Mouse (Mus musculus) testis, adult 2 months (tissue): ENCODE results near the gene Cstf2t.

Experiments used
- CTCF ChIP-seq: fragments of 200-500 bp; IDR thresholded peaks from 2 replicates; pipeline ENCODE4 v1.5.1; 2012; ENCODE audit warnings: low read depth, mild to moderate bottlenecking, inconsistent platforms, low read length, moderate library complexity; ENCODE audit not compliant: control insufficient read depth, insufficient read depth, insufficient replicate concordance
- POLR2A ChIP-seq: fragments of 200-500 bp; IDR thresholded peaks from 2 replicates; pipeline ENCODE4 v1.6.1; 2012; ENCODE audit warnings: low read depth, mild to moderate bottlenecking, inconsistent platforms, low read length, moderate library complexity; ENCODE audit not compliant: control insufficient read depth

GRCm38 (mm10) chr19:31046601-31047000, 36.0 kb upstream of the Cstf2t start:
- no peak for TF ChIP-seq CTCF
- no peak for TF ChIP-seq POLR2A
